Mouse (Mus musculus) bone marrow, adult 2 months (tissue): Measurements from ENCODE around the gene Carmil3.

Experiments
- CTCF ChIP-seq: fragments of 200-500 bp; IDR thresholded peaks from 2 replicates; pipeline ENCODE4 v1.5.1; 2011; ENCODE audit warnings: low read length, control low read depth; ENCODE audit not compliant: control insufficient read depth, insufficient read depth
- POLR2A ChIP-seq: fragments of 200-500 bp; IDR thresholded peaks from 2 replicates; pipeline ENCODE4 v1.6.1; 2011; ENCODE audit warnings: low read depth, mild to moderate bottlenecking, control low read depth, low read length, borderline replicate concordance; ENCODE audit not compliant: control insufficient read depth

DNA sequence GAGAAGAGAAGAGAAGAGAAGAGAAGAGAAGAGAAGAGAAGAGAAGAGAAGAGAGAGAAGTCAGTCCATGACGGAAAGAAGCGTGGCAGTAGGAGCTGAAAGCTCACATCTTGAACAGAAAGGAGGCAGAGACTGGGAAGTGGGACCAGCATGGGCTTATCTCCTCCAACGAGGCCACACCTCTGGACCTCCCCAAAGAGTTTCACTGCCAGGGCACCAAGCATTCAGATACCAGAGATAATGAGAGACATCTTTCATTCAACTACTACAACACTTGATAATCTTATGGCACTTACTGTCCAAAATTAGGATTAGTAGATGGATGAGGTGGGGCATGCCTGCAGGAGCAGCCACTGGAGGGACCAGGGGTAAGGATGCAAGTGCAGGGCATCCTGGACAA is 65.3 kb downstream of the Carmil3 start:
- TF ChIP-seq CTCF (no peak), POLR2A (no peak)
